Mouse (Mus musculus): ENCODE measurements around the gene Pars2.

The Pars2 gene

GRCm38 (mm10) chr4:106634086-106634479 lies 16.8 kb upstream of the Pars2 start:
- DNase-seq (ENCODE audit: low spot score): no peak

GRCm38 (mm10) chr4:106643483-106644217 lies 7.2 kb upstream of the Pars2 start:
- DNase-seq (ENCODE audit: low spot score): no peak

GRCm38 (mm10) chr4:106644218-106644610 lies 6.7 kb upstream of the Pars2 start:
- DNase-seq (ENCODE audit: low spot score): no peak

GRCm38 (mm10) chr4:106645797-106646196 lies 5.1 kb upstream of the Pars2 start:
- DNase-seq (ENCODE audit: low spot score): no peak

GRCm38 (mm10) chr4:106647137-106647536 lies 3.7 kb upstream of the Pars2 start:
- DNase-seq (ENCODE audit: low spot score): no peak

- DNase-seq (ENCODE audit: low spot score): no peak
Measured at GRCm38 (mm10) chr4:106652546-106652945, 1.7 kb downstream of the Pars2 start.

- DNase-seq (ENCODE audit: low spot score): no peak
Measured at GRCm38 (mm10) chr4:106653051-106653450, 2.2 kb downstream of the Pars2 start.

GRCm38 (mm10) chr4:106655681-106656080 lies 4.8 kb downstream of the Pars2 start:
- no peak for DNase-seq (ENCODE audit: low spot score)

GRCm38 (mm10) chr4:106663956-106664470 lies 13.1 kb downstream of the Pars2 start:
- DNase-seq (ENCODE audit: low spot score): no peak

GRCm38 (mm10) chr4:106664697-106665096 lies 13.8 kb downstream of the Pars2 start:
- DNase-seq (ENCODE audit: low spot score): no peak

GRCm38 (mm10) chr4:106665269-106665668 lies 14.4 kb downstream of the Pars2 start:
- DNase-seq (ENCODE audit: low spot score): no peak

- no peak for DNase-seq (ENCODE audit: low spot score)
Measured at GRCm38 (mm10) chr4:106665673-106666072, 14.8 kb downstream of the Pars2 start.

- no peak for DNase-seq (ENCODE audit: low spot score)
Measured at GRCm38 (mm10) chr4:106666546-106666945, 15.7 kb downstream of the Pars2 start.

- DNase-seq (ENCODE audit: low spot score): no peak
Measured at GRCm38 (mm10) chr4:106676749-106677148, 25.9 kb downstream of the Pars2 start.

GRCm38 (mm10) chr4:106678442-106679118 lies 27.7 kb downstream of the Pars2 start, which contains the start of gene Ttc4:
Gene Ttc4 (minus strand): TSS chr4:106678944.
- peak; percentile 78 for DNase-seq (ENCODE audit: low spot score)

- no peak for DNase-seq (ENCODE audit: low spot score)
Measured at GRCm38 (mm10) chr4:106679152-106679551, 28.3 kb downstream of the Pars2 start.

GRCm38 (mm10) chr4:106680955-106681354 lies 30.1 kb downstream of the Pars2 start:
- DNase-seq (ENCODE audit: low spot score): no peak

- no peak for DNase-seq (ENCODE audit: low spot score)
Measured at GRCm38 (mm10) chr4:106688636-106689296, 37.9 kb downstream of the Pars2 start.

- DNase-seq (ENCODE audit: low spot score): no peak
Measured at GRCm38 (mm10) chr4:106693841-106694430, 43.1 kb downstream of the Pars2 start.

- no peak for DNase-seq (ENCODE audit: low spot score)
Measured at GRCm38 (mm10) chr4:106699989-106700388, 49.1 kb downstream of the Pars2 start.

- DNase-seq (ENCODE audit: low spot score): no peak
Measured at GRCm38 (mm10) chr4:106700798-106701197, 49.9 kb downstream of the Pars2 start.

- DNase-seq (ENCODE audit: low spot score): no peak
Measured at GRCm38 (mm10) chr4:106703956-106704355, 53.1 kb downstream of the Pars2 start.

Measured in ovary, postnatal 10 days (tissue).